Comparison of ENCODE assay signal across 8 mouse cellular contexts in the genomic region with DNA sequence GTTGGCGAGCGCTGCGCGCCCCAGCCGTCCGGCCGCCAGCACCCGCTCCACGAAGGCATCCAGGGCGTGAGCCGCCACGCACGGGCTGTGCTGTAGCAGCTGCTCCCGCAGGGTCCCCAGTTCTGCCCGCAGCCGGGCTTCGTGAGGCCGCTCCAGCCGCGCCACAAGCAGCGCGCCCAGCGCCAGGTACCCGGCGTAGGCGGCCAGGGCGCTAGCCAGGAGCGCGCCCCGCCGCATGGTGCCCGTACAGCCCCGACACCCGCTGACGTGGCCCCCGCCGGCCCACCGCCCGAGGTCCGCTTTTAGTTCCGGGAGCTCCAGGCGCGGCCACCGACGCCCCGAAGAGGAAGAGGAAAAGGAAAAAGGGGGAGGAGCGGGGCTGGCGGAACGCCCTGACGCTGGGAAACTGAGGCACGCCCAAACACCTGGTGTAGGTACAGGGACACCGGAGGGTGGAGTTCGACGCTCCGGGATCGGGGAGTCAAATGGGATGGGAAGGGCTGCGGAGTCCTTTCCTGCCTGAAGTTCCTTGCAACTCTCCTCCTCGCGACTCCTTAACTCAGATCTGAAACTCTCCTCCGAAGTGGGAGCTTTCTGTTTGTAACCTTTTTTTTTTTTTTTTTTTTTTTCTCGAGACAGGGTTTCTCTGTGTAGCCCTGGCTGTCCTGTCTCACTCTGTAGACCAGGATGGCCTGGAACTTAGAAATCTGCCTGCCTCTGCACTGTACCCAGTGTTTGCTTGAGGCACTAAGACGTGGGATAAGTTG. TPM values are rescaled to one million over a fixed set of nuclear protein-coding genes. Genes with fewer than 3 reads are reported as not detected.
DNase-seq lines count a peak whose midpoint lies in the region; ATAC-seq and TF ChIP-seq lines count a peak whose summit lies in the region.

Kcnk6 (minus strand) TSS at position 269 of the 767 bp plus-strand sequence.

- H3K4me2 ChIP-seq in intestine, postnatal 0 days (replicated peaks; ENCODE audit: low read depth) = peak within 1 kb of the TSS; percentile 88
- H3K4me2 ChIP-seq in lung, embryonic 16.5 days (ENCODE audit: low read depth, low read length) = peak within 1 kb of the TSS; percentile 83

- no peaks in the 10 kb centered on the region for H3K27me3 ChIP-seq in intestine, postnatal 0 days (replicated peaks; ENCODE audit: control insufficient read depth, insufficient read depth, low read length)
- H3K27me3 ChIP-seq in lung, embryonic 16.5 days (ENCODE audit: control insufficient read depth, insufficient read depth, low read depth, low read length) = peaks cover 6% of the 10 kb centered on the region; the same call in 1 of the 2 replicates
- no peaks in the 10 kb centered on the region for H3K27me3 ChIP-seq in small intestine, adult 2 months (ENCODE audit: control insufficient read depth, insufficient read depth, low read length)

- H3K36me3 ChIP-seq in intestine, postnatal 0 days (ENCODE audit: control insufficient read depth, insufficient read depth) = no peaks in the 10 kb centered on the region
- no peaks in the 10 kb centered on the region for H3K36me3 ChIP-seq in lung, embryonic 16.5 days (ENCODE audit: control insufficient read depth, insufficient read depth, low read length)
- no peaks in the 10 kb centered on the region for H3K36me3 ChIP-seq in small intestine, adult 2 months (ENCODE audit: control insufficient read depth, insufficient read depth, low read length)

- H3K9ac ChIP-seq in intestine, postnatal 0 days (ENCODE audit: low read depth, low read length) = peak within 1 kb of the TSS; percentile 54
- H3K9ac ChIP-seq in lung, embryonic 16.5 days (ENCODE audit: low read length) = peak within 1 kb of the TSS; percentile 76

- H3K27ac ChIP-seq in brown adipose tissue, adult 24 weeks (replicated peaks; ENCODE audit: low read depth, low read length) = peak within 1 kb of the TSS; percentile 74
- peak within 1 kb of the TSS; percentile 58; the same call in 1 of the 2 replicates for H3K27ac ChIP-seq in intestine, postnatal 0 days (ENCODE audit: low read depth, low read length)
- H3K27ac ChIP-seq in lung, embryonic 16.5 days (ENCODE audit: low read length) = peak within 1 kb of the TSS; percentile 51
- peak within 1 kb of the TSS; percentile 0; the same call in 1 of the 2 replicates for H3K27ac ChIP-seq in small intestine, adult 2 months (ENCODE audit: insufficient read depth, low read depth, low read length)

- no peak for TF ChIP-seq CTCF in intestine, postnatal 0 days (IDR thresholded peaks at IDR 0.05; ENCODE audit: low read depth)
- no peak for TF ChIP-seq CTCF in small intestine, adult 2 months (IDR thresholded peaks at IDR 0.05; ENCODE audit: extremely low read depth, insufficient read length, insufficient replicate concordance, low read depth, low read length)

- peak; percentile 45 for DNase-seq in right cerebral cortex, postnatal 14 days
- DNase-seq in right cerebral cortex, postnatal 36 days (ENCODE audit: low spot score in 2 of 2) = no peak
- peak; percentile 79 for DNase-seq in heart, adult 8-10 months (ENCODE audit: low spot score)
- no peak for DNase-seq in frontal cortex, postnatal 14 days (ENCODE audit: low spot score in 2 of 2)

- ATAC-seq in intestine, postnatal 0 days = peak; percentile 29
- ATAC-seq in lung, embryonic 16.5 days (ENCODE audit: low read depth) = peak; percentile 56

- 2% methylated on average over 62 of the region's 62 CpGs for WGBS in intestine, postnatal 0 days
- WGBS in lung, embryonic 16.5 days = 2% methylated on average over 45 of the region's 62 CpGs
- under 1% methylated on average over 62 of the region's 62 CpGs for WGBS in small intestine, adult 2 months

- no peaks in the 10 kb centered on the region for H3K9me3 ChIP-seq in intestine, postnatal 0 days (ENCODE audit: control insufficient read depth)
- no peaks in the 10 kb centered on the region for H3K9me3 ChIP-seq in lung, embryonic 16.5 days (ENCODE audit: control insufficient read depth, low read length)

- no peaks in the 10 kb centered on the region for H3K4me1 ChIP-seq in brown adipose tissue, adult 24 weeks (ENCODE audit: control insufficient read depth, insufficient read depth, insufficient read length, low read length)
- H3K4me1 ChIP-seq in intestine, postnatal 0 days (replicated peaks; ENCODE audit: control insufficient read depth, insufficient read depth, low read length) = no peaks in the 10 kb centered on the region
- peaks cover 10% of the 10 kb centered on the region; the same call in 1 of the 2 replicates for H3K4me1 ChIP-seq in lung, embryonic 16.5 days (replicated peaks; ENCODE audit: control insufficient read depth, insufficient read depth, low read length)
- no peaks in the 10 kb centered on the region for H3K4me1 ChIP-seq in small intestine, adult 2 months (ENCODE audit: control insufficient read depth, insufficient read depth, insufficient read length, low read length)

- peak within 1 kb of the TSS; percentile 76 for H3K4me3 ChIP-seq in brown adipose tissue, adult 24 weeks (ENCODE audit: insufficient read depth, low read depth, low read length)
- peak within 1 kb of the TSS; percentile 52 for H3K4me3 ChIP-seq in intestine, postnatal 0 days (ENCODE audit: low read depth, low read length)
- H3K4me3 ChIP-seq in lung, embryonic 16.5 days (ENCODE audit: low read length) = peak within 1 kb of the TSS; percentile 66
- H3K4me3 ChIP-seq in small intestine, adult 2 months (ENCODE audit: low read depth, low read length) = peak within 1 kb of the TSS; percentile 68

- no peak for TF ChIP-seq POLR2A in small intestine, adult 2 months (IDR thresholded peaks at IDR 0.05; ENCODE audit: low read depth, low read length)

RNA-seq across cellular contexts. Expression of gene Kcnk6, which starts in this region (rescaled TPM):
- polyA plus RNA-seq in brown adipose tissue, adult 24 weeks (2012; ENCODE audit: insufficient read depth, insufficient read length, missing spikeins) = 1.3 and 1.6 TPM in 2 replicates
- total RNA-seq in heart, adult 8-10 months (2022) = 1 to 10 TPM; 1.5 to 2.3 (median 2.0) TPM
- polyA plus RNA-seq in intestine, postnatal 0 days (2015; fragmentation: Nextera tagmentation; extraction: Ambion mirVana) = 1.5 and 1.8 TPM in 2 replicates
- 1.6 and 2.9 TPM in 2 replicates for polyA plus RNA-seq in lung, embryonic 16.5 days (2015; fragmentation: Nextera tagmentation; extraction: Ambion mirVana)
- polyA plus RNA-seq in small intestine, adult 2 months (2012; rRNA removed) = 23.4 and 42.4 TPM in 2 replicates

Comparison
In these comparisons a context has a peak if more than half of its experiments do, and no peak if none do; other contexts are left out.
1. DNase-seq: peak in right cerebral cortex, postnatal 14 days (single experiment) and heart, adult 8-10 months (single experiment); none in right cerebral cortex, postnatal 36 days (0 of 2) and frontal cortex, postnatal 14 days (0 of 2).
2. H3K27ac ChIP-seq: peak in every context shown above with its lines; median percentile 74 in brown adipose tissue, adult 24 weeks; 58 in intestine, postnatal 0 days; 51 in lung, embryonic 16.5 days; 0 in small intestine, adult 2 months.
3. Peak in every context shown above with its lines, with median percentiles within 50 percentile points of each other: H3K4me3 ChIP-seq.